Mouse (Mus musculus) spleen, embryonic (tissue): Measurements from ENCODE around the gene Zpbp.

Experiments used
- CTCF ChIA-PET: fragments of 350-600 bp; sonication (Branson Sonifier 250); formaldehyde crosslinking; loops from one replicate; lab custom pipeline; 2022; lab: Charles Lee

The Zpbp gene

GRCm38 (mm10) chr11:11461635-11462560 is at the start of gene Zpbp, which contains the start of gene Spata48:
Zpbp (minus strand) TSS chr11:11462408.
Spata48 (plus strand) TSS chr11:11462094.
- CTCF ChIA-PET, result interaction anchor here (1.2 to 1.5 kb wide), 2 partner anchors 96 to 327 kb away, joined by 5 to 9 read pairs; no protein-coding TSS in a partner anchor

GRCm38 (mm10) chr11:11509413-11509812 is 47.2 kb upstream of the Zpbp start:
- CTCF ChIA-PET, result no interaction called here

GRCm38 (mm10) chr11:11506187-11506586 is 44.0 kb upstream of the Zpbp start:
- CTCF ChIA-PET, result interaction anchor here (0.6 kb wide), 3 partner anchors 11 to 183 kb away, joined by 3 read pairs; no protein-coding TSS in a partner anchor

- CTCF ChIA-PET, result interaction anchor here (2.1 kb wide), 1 partner anchor 289 kb away, joined by 9 read pairs; no protein-coding TSS in a partner anchor
Measured at GRCm38 (mm10) chr11:11499944-11500343, 37.7 kb upstream of the Zpbp start.

GRCm38 (mm10) chr11:11495697-11496096 is 33.5 kb upstream of the Zpbp start:
- CTCF ChIA-PET, result no interaction called here

GRCm38 (mm10) chr11:11492044-11492443 is 29.8 kb upstream of the Zpbp start:
- CTCF ChIA-PET, result interaction anchor here (0.7 kb wide), 1 partner anchor 247 kb away, joined by 6 read pairs; no protein-coding TSS in a partner anchor

GRCm38 (mm10) chr11:11484378-11484777 is 22.2 kb upstream of the Zpbp start:
- CTCF ChIA-PET, result interaction anchor here (0.6 kb wide), 1 partner anchor 491 kb away, joined by 7 read pairs; no protein-coding TSS in a partner anchor

GRCm38 (mm10) chr11:11468924-11469323 is 6.7 kb upstream of the Zpbp start:
- CTCF ChIA-PET, result no interaction called here

GRCm38 (mm10) chr11:11462561-11462890 is 318 bp upstream of the Zpbp start:
- CTCF ChIA-PET, result interaction anchor here (0.6 to 1.2 kb wide), 2 partner anchors 95 to 359 kb away, joined by 3 to 5 read pairs; no protein-coding TSS in a partner anchor

GRCm38 (mm10) chr11:11455037-11455436 is 7.2 kb downstream of the Zpbp start:
- CTCF ChIA-PET, result no interaction called here

GRCm38 (mm10) chr11:11417356-11417755 is 44.9 kb downstream of the Zpbp start:
- CTCF ChIA-PET, result interaction anchor here (0.6 kb wide), 1 partner anchor 103 kb away, joined by 3 read pairs; no protein-coding TSS in a partner anchor

- CTCF ChIA-PET, result no interaction called here
Measured at GRCm38 (mm10) chr11:11414188-11414587, 48.0 kb downstream of the Zpbp start.

- CTCF ChIA-PET, result interaction anchor here (0.5 kb wide), 1 partner anchor 24 kb away, joined by 6 read pairs; no protein-coding TSS in a partner anchor
Measured at GRCm38 (mm10) chr11:11394686-11395085, 67.5 kb downstream of the Zpbp start.

GRCm38 (mm10) chr11:11393164-11393563 is 69.0 kb downstream of the Zpbp start:
- CTCF ChIA-PET, result no interaction called here

GRCm38 (mm10) chr11:11371305-11371704 is 90.9 kb downstream of the Zpbp start:
- CTCF ChIA-PET, result no interaction called here

GRCm38 (mm10) chr11:11283512-11283911 is 178.7 kb downstream of the Zpbp start:
- CTCF ChIA-PET, result no interaction called here

- CTCF ChIA-PET, result no interaction called here
Measured at GRCm38 (mm10) chr11:11280128-11280527, 182.1 kb downstream of the Zpbp start.

GRCm38 (mm10) chr11:11257348-11257747 is 204.9 kb downstream of the Zpbp start:
- CTCF ChIA-PET, result no interaction called here

- CTCF ChIA-PET, result no interaction called here
Measured at GRCm38 (mm10) chr11:11242694-11243377, 219.4 kb downstream of the Zpbp start.

- CTCF ChIA-PET, result no interaction called here
Measured at GRCm38 (mm10) chr11:11239346-11239745, 222.9 kb downstream of the Zpbp start.
